Mouse (Mus musculus) ovary, postnatal 10 days (tissue): ENCODE measurements at regions not wholly inside any gene's neighbourhood (a gene's known extent, or its start where the extent isn't known, plus 50 kb on each side); places are given as distances from the start of the nearest gene placed in this dataset.

Source experiments
- DNase-seq: peaks from one replicate; pipeline ENCODE4 v3.0.0; 2022; ENCODE audit warnings: low spot score

DNA sequence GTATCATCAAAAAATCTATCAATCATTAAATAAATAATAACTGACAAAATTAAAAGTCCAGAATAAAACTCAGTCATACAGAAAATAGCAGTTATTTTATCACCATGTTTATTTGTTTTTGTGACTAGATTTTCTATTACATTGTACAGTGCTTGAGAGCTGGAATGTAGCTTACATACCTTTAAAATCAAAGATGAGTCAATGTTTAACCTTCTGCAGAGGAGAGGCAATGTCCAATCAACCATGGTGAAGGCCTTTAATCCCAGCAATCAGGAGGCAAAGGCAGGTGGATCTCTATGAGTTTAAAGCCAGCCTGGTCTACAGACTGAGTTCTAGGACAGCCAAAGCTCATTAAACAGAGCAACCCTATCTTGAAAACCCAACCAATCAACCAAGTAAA lies 131.1 kb downstream of the Gm9733 start:
- no peak for DNase-seq

DNA sequence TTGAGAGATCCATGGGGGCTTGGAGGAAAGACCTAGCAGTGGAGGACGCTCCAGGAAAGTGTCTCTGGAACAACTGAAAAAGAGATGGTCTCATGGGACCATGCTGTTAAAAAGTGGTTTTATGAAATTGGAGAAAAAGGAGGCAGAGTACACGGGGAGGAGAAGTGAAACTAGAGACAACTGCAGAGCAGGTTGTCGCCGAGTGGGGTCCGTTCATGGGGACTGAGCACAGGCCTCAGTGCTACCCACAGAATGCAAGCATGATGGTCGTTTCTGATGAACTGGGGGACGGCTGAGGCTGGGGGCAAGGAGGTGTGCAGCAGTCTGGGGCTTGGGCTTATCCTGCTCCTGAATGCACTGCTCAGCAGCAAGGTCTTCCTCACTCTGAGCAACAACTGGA lies 129.3 kb downstream of the Gm9733 start:
- DNase-seq = no peak

DNA sequence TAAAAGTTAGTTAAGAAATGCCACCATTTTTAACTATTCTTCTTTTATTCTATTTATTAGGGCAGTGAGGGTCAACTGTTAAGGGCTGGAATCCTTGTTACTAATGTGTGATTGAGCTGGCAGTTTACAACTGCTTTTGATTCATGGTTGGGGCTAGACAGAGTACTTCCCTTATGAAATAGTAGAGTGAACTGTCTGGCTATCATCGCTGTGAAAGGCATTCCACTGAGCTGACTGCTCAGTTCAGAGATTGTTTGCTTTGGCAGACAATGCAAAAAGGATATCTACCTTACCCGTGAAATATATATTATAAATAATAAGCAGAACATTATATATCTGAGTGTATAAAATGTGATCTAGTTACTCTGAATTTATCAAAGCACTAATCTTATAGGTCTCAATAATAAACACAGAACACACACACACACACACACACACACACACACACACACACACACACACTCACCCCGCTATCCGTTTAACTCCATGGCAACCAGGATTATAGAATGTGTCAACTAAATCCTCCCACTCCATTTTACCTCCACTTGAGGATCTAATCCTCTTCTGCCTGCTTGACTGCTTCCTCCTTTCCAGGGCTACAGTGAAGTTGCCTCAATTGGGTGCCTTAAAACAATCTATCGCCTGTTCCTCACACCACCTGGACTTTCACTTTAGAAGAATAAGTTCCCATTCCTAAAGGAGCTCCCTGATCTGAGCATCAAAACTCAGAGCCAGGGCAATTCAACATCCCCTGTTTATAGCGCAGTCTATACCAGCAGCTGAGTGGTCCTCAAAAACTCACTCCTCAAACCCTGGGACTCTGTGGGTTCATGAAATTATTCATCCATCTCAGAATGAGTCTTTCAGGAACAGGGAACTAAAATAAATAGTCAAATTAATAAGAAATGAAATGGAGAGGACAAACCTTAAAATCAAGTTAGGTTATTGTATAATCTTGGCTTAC lies 126.6 kb downstream of the Gm9733 start:
- DNase-seq = no peak

DNA sequence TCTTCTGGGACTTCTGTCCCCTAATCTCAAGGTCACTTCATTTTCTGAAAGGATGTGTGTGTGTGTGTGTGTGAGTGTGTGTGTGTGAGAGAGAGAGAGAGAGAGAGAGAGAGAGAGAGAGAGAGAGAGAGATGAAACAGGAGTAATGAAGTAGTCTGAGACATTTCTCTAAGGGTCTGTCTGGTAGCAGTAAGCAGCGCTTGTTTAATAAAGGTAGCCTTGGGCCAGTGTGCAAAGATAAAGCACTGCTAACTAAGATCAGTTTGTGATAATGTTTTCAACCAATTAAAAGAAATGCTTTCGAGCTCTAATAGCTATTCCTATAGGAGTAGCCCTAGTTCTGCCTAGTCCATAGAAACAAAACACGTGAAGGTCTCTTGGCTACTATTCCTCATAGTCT lies 119.7 kb downstream of the Gm9733 start:
- DNase-seq = no peak

DNA sequence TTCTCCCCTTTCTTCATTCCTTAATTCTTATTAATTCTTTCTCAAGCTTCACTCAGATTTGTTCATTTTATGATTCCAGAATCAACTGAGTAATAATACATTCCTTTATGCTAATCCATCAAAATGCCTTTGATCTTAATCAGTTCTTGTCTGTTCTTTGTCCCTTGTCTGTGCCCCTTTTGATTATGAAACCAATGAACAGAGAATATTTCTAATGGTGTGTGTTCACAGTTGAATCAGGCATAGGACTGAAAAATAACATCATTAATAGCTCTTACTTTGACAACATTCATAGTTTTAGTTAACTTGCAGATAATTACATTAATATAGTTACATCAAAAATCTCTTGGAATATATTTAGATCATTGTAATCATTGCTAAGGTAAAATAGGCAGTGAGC lies 114.5 kb downstream of the Gm9733 start:
- no peak for DNase-seq

- DNase-seq = no peak
These were observed 112.8 kb downstream of the Gm9733 start for GRCm38 (mm10) chr3:15219275-15219674.

GRCm38 (mm10) chr3:15223266-15223665 lies 108.8 kb downstream of the Gm9733 start:
- no peak for DNase-seq

- DNase-seq = no peak
These were observed 107.7 kb downstream of the Gm9733 start for GRCm38 (mm10) chr3:15224452-15224851.

GRCm38 (mm10) chr3:15228641-15229040 lies 103.5 kb downstream of the Gm9733 start:
- DNase-seq = no peak

GRCm38 (mm10) chr3:15230204-15230603 lies 101.9 kb downstream of the Gm9733 start:
- DNase-seq = no peak

- no peak for DNase-seq
These were observed 100.7 kb downstream of the Gm9733 start for GRCm38 (mm10) chr3:15231433-15231832.

GRCm38 (mm10) chr3:15237817-15238432 lies 94.2 kb downstream of the Gm9733 start:
- no peak for DNase-seq

DNA sequence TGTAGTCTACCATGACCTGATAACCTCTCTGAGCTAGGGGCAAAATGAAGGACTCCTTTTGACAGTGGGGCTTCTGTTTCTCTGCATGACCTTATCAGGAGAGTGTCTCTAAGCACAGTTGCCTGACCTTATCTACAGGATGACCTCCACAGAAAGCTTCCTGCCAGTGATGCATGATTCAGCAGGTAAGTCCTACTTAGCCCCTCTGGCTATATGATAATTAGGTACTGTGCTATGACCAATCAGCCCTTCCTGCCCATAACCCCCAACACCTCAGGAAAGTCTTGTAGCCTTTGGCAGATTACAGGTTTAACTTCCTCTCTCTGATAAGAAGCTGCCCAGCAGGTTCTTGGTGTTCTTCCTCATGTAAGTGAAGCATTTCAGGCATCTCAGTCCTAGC lies 89.7 kb downstream of the Gm9733 start:
- DNase-seq = no peak

DNA sequence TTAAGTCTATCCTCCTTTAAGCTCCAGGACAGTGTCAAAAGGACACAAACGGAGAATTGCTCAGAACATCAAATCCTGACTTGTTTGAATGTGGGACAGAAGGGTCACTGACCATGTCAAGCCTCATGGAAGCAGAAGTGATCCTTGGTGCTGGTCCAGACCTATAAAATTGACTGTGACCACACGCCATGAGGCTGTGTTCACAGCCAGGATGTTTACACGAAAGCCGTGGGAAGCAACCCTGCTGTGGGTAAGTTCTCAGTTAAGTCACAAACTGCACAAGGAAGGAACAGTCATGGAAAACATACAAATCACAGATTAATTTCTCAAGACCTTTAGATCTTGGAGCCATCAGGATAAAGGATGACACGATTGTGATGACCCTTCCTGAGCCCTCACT lies 88.5 kb downstream of the Gm9733 start:
- no peak for DNase-seq

DNA sequence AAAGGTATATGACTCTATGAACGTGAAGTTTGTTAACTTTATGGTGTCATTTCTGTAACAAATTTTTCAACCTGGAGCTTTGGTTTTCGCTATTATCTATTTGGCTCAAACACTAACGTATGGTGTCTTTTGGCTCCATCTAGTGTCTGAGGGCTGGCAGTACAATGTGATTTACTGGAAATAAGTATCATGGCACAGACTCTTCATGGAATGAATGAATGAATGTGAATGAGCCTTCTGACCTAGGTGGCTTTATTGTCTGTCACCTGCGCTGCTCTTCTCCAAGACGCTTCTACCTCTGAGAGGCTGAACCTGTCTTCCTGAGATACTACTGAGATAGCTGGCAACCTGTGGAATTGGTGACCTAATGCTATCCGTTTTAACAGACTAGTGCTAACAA lies 87.1 kb downstream of the Gm9733 start:
- DNase-seq = no peak
